Mouse (Mus musculus) G1E (cell line): ENCODE measurements around the gene Vegfb. TPM values are rescaled to one million over a fixed set of nuclear protein-coding genes. Genes with fewer than 3 reads are reported as not detected.

Experiments
- ATAC-seq: 2 replicates; pipeline ENCODE4 v1.8.0; 2016; ENCODE audit warnings: mild to moderate bottlenecking; ENCODE audit not compliant: insufficient number of reproducible peaks, poor library complexity, low FRiP score, severe bottlenecking; ENCODE audit errors: extremely low read depth
- DNase-seq: peaks from one replicate; pipeline ENCODE4 v3.0.0; 2012; ENCODE audit warnings: low spot score
- H3K27me3 ChIP-seq: 2 replicates; pipeline ENCODE4 v1.6.1; 2012; ENCODE audit warnings: mild to moderate bottlenecking, low read length, inconsistent platforms; ENCODE audit not compliant: insufficient read depth
- H3K36me3 ChIP-seq: replicated peaks from 2 replicates; pipeline ENCODE3; 2012; ENCODE audit warnings: mild to moderate bottlenecking, inconsistent platforms
- H3K4me1 ChIP-seq: 2 replicates; pipeline ENCODE4 v1.6.1; 2012; ENCODE audit warnings: low read depth, low read length, inconsistent platforms, mixed read lengths; ENCODE audit not compliant: insufficient read depth
- H3K4me3 ChIP-seq: 2 replicates; pipeline ENCODE4 v1.5.1; 2012; ENCODE audit warnings: low read depth, mild to moderate bottlenecking, inconsistent platforms, low read length, moderate library complexity, mixed read lengths
- H3K9me3 ChIP-seq: replicated peaks from 2 replicates; pipeline ENCODE4 v1.6.1; 2012; ENCODE audit warnings: inconsistent platforms
- CTCF ChIP-seq: IDR thresholded peaks from 2 replicates; pipeline ENCODE4 v1.5.1; 2012; ENCODE audit warnings: low read depth, low read length, inconsistent platforms, mixed read lengths
- GATA1 ChIP-seq: IDR thresholded peaks from 2 replicates; pipeline ENCODE4 v1.6.1; 2012; ENCODE audit warnings: borderline replicate concordance, low read length, inconsistent platforms, mixed read lengths
- GATA2 ChIP-seq: IDR thresholded peaks from 2 replicates; pipeline ENCODE4 v1.6.1; 2012; ENCODE audit warnings: low read depth, low read length, inconsistent platforms, borderline replicate concordance
- POLR2AphosphoS5 ChIP-seq: IDR thresholded peaks from 2 replicates; pipeline ENCODE4 v1.6.1; 2012; ENCODE audit warnings: low read depth, low read length, inconsistent platforms; ENCODE audit not compliant: insufficient replicate concordance
- TAL1 ChIP-seq: conservative IDR thresholded peaks from 2 replicates; pipeline ENCODE4 v1.6.1; 2012; ENCODE audit warnings: low read depth, low read length, inconsistent platforms, mixed read lengths
- polyA plus RNA-seq: library from polyadenylated mRNA; stranded (reverse); fragments of >175 nt; gene quantifications from 2 replicates; pipeline ENCODE4 v1.2.3, GENCODE M21; 2012
- total RNA-seq, 2 experiments: library from RNA; stranded (forward) in 1 of 2; stranded (reverse) in 1 of 2; fragments of 200-1000 nt in 1 of 2; fragments of >200 nt in 1 of 2; fragmentation: Nextera tagmentation in 1 of 2; gene quantifications; 2 replicates each; pipeline ENCODE4 v1.2.3; 2014 to 2017

The Vegfb gene
- total and polyA plus RNA-seq, 3 experiments = 20.2 to 92.6 (median 29.6) TPM

- Histone ChIP-seq H3K4me1 (peaks cover 81% of the 10 kb centered on the region), H3K4me3 (peak overlapping the region; percentile 80), H3K27me3 (no peaks in the 10 kb centered on the region), H3K36me3 (peaks cover 37% of the 10 kb centered on the region), H3K9me3 (no peaks in the 10 kb centered on the region)
- ATAC-seq (no peak), DNase-seq (no peak)
- no peak for TF ChIP-seq CTCF
- no peak for TF ChIP-seq GATA1
- TF ChIP-seq GATA2 = no peak
Observed at GRCm38 (mm10) chr19:6968491-6969271, 18.8 kb downstream of the Vegfb start.

- ATAC-seq (no peak), DNase-seq (no peak)
- Histone ChIP-seq H3K4me3 (no peak overlapping the region), H3K27me3 (no peaks in the 10 kb centered on the region; the same call in 1 of the 2 replicates), H3K9me3 (no peaks in the 10 kb centered on the region), H3K4me1 (peaks cover 27% of the 10 kb centered on the region), H3K36me3 (peaks cover 81% of the 10 kb centered on the region)
- no peak for TF ChIP-seq GATA1
- TF ChIP-seq GATA2 = no peak
- no peak for TF ChIP-seq TAL1
- no peak for TF ChIP-seq CTCF
- no peak for TF ChIP-seq POLR2AphosphoS5
Observed at GRCm38 (mm10) chr19:6956461-6956860, 31.0 kb downstream of the Vegfb start.

- Histone ChIP-seq H3K27me3 (no peaks in the 10 kb centered on the region; the same call in 1 of the 2 replicates), H3K9me3 (no peaks in the 10 kb centered on the region), H3K4me1 (peaks cover 37% of the 10 kb centered on the region), H3K36me3 (peaks cover 77% of the 10 kb centered on the region), H3K4me3 (no peak overlapping the region)
- ATAC-seq (no peak), DNase-seq (no peak)
- TF ChIP-seq POLR2AphosphoS5 (no peak), GATA1 (no peak), CTCF (no peak), GATA2 (no peak), TAL1 (no peak)
Observed at GRCm38 (mm10) chr19:6955424-6955823, 32.0 kb downstream of the Vegfb start.

GRCm38 (mm10) chr19:6954046-6954445 lies 33.4 kb downstream of the Vegfb start:
- H3K9me3 ChIP-seq = no peaks in the 10 kb centered on the region
- no peaks in the 10 kb centered on the region for H3K27me3 ChIP-seq
- peaks cover 50% of the 10 kb centered on the region for H3K4me1 ChIP-seq
- DNase-seq (peak; percentile 25), ATAC-seq (no peak)
- no peak for TF ChIP-seq GATA1
- peak; percentile 53; the same call in 1 of the 2 replicates for TF ChIP-seq CTCF
- TF ChIP-seq GATA2 = no peak
- TF ChIP-seq POLR2AphosphoS5 = no peak
- peaks cover 75% of the 10 kb centered on the region for H3K36me3 ChIP-seq
- H3K4me3 ChIP-seq = no peak overlapping the region

GRCm38 (mm10) chr19:6952712-6953037 lies 34.8 kb downstream of the Vegfb start:
- DNase-seq (peak; percentile 34), ATAC-seq (no peak)
- TF ChIP-seq CTCF = no peak
- TF ChIP-seq POLR2AphosphoS5 = no peak
- no peak for TF ChIP-seq TAL1
- no peak for TF ChIP-seq GATA1
- TF ChIP-seq GATA2 = no peak
- Histone ChIP-seq H3K36me3 (peaks cover 75% of the 10 kb centered on the region), H3K9me3 (no peaks in the 10 kb centered on the region), H3K4me1 (peaks cover 61% of the 10 kb centered on the region), H3K4me3 (peak overlapping the region; percentile 80; the same call in 1 of the 2 replicates), H3K27me3 (no peaks in the 10 kb centered on the region)

- Histone ChIP-seq H3K4me1 (peaks cover 62% of the 10 kb centered on the region), H3K9me3 (no peaks in the 10 kb centered on the region), H3K27me3 (no peaks in the 10 kb centered on the region), H3K36me3 (peaks cover 72% of the 10 kb centered on the region), H3K4me3 (peak overlapping the region; percentile 80)
- DNase-seq = peak; percentile 50
- ATAC-seq = no peak
- TF ChIP-seq GATA1 = no peak
- TF ChIP-seq TAL1 = no peak
- TF ChIP-seq CTCF = no peak
- TF ChIP-seq GATA2 = no peak
- no peak for TF ChIP-seq POLR2AphosphoS5
Observed at GRCm38 (mm10) chr19:6951994-6952711, 35.3 kb downstream of the Vegfb start.
